Mouse (Mus musculus): ENCODE results near the gene Slc30a6.
A peak's percentile ranks its signal among the peaks of the same experiment; 100 is the strongest.

Gene Slc30a6

DNA sequence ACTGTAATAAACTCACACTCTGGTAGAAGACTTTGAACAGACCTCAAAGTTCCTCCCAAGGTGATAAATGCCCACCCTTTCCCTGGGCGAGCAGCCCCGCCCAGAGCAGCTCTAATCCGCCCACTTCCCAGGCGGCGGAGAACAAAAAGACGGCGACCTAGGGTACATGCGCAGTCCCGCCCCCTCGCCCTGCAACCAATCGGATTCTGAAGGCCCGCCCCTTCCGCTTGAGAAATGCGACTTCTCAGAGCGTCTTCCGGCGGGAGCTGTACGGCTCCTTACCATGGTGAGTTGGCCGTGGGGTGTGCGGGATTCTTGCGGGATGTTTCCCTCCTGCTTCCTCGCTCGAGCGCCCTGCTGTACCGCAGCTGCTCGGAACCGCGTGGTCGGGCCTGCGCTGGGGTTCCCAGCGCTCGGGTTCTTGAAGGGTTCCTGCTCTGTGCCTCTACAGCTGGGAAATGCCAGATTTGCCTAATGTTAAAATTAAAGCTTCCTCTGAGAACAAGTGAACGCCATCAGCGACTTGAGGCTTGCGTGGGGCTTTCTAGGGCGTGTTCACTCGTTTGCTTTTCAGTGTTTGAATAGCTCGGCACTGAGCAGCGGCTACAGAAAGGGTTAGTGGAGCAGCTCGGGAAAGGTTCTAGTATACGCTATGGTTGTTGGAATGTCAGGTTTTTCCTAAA, at the start of gene Slc30a6:
Slc30a6 (plus strand) TSS at position 226 of the 683 bp plus-strand sequence.
- DNase-seq (ENCODE audit: low spot score in 2 of 2) = peak; percentile 94 to 95

DNA sequence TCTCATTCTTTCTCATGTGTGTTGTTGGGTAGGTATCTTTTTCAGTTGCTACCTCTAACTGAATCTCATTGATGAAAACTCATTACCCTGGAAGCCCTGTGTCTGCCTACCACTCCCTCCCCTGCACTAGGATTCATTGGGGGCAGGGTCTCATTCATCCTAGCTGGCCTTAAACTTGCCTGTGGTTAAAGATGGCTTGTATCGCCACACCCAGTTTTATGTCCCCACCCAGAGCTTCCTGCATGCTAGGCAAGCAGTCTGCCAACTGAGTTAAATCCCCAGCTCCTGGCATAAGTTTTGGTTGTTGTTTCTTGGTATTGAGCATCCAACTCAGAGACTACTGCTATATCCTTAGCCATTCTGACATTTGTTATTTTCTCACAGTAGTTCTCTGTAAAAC, 31.8 kb upstream of the Slc30a6 start:
- DNase-seq (ENCODE audit: low spot score in 2 of 2) = no peak

DNA sequence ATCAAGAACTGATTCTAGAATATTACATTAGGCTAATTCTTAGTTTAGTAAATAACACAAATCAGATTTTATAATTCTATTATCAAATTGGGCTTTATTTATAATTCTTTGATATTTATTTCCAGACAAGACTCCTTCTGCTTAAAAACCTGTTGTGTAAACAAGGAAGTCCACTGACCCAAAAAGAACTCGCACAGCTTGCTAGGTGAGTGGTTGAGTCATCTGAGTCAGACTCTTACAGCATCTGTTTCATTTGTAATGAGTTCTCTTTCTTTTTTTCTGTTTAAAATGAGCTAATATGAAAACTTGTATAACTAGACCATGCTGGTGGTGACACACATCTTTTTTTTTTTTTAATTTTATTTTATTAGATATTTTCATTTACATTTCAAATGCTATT, 18.5 kb upstream of the Slc30a6 start:
- no peak for DNase-seq (ENCODE audit: low spot score in 2 of 2)

DNA sequence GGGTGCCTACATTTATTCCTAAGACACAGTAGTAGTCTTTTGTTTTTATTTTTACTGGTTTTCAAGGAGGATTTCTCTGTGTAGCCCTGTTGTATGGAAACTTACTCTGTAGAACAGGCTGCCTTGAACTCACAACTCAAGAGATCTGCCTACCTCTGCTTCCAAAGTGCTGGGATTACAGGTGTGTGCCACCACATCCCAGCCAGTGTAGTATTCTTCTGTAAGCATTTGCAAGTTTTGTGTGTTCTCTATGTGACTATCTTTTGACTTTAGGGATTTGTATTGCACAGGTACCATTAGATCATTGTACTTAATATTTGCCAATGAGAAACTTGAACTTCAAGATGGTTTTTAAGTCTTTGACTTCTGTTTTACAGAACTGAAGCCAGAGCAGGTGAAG, 8.8 kb upstream of the Slc30a6 start:
- no peak for DNase-seq (ENCODE audit: low spot score in 2 of 2)

DNA sequence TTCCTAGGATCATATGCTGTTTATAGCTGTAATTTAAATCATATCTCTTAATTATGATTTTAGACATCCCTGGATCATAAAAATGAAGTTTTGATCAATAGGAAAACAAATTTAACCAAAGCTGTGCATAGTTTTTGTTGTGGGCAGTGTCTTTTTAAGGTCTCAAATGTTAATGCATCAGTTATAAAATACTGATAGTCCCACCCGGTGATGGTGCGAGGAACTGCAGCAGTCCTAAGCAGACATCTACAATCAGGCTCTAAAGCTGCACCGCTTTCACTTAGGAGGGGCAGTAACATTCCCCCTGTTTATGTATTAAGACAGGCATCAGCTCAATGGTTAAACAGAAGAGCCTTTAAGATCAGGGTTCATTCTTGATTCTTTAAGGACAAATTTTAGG, 5.6 kb upstream of the Slc30a6 start:
- no peak for DNase-seq (ENCODE audit: low spot score in 2 of 2)

DNA sequence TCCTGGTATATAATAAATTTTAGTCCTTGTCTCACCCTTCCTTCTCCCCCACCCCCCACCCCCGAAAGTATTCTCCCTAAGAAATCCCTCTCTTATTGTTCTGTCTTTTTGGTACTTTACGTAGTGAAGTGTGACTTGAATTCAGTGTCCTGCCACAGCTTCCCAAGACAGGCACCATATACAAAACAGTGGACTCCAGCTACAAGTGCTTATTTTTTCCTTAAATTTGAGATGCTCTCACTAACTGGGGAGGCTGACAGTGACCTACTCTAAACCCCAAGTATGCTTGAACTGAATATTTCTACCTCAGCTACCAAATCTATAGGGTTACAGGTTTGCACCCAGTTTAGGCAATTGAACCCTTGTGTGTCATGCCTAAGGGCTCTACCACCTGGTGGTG, 1.0 kb upstream of the Slc30a6 start:
- DNase-seq (ENCODE audit: low spot score in 2 of 2) = no peak

DNA sequence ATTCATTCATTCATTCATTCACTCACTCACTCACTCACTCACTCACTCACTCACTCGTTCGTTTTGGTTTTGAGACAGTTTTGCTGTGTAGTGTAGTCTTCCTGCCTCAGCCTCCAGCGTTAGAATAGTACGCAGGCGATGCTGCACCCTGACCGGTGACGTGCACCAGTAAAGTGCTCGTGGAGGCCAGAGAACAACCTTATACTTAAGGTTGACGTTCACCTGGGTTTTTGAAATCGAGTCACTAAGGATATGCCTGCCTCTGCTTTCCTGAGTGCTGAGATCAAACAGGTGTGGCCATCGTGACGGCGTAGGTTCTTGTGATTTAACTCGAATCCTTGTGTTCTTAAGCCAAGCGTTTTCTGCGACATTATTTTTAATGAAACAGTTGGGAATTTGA, 553 bp upstream of the Slc30a6 start:
- DNase-seq (ENCODE audit: low spot score in 2 of 2) = peak in 1 of 2 experiments; percentile 6

DNA sequence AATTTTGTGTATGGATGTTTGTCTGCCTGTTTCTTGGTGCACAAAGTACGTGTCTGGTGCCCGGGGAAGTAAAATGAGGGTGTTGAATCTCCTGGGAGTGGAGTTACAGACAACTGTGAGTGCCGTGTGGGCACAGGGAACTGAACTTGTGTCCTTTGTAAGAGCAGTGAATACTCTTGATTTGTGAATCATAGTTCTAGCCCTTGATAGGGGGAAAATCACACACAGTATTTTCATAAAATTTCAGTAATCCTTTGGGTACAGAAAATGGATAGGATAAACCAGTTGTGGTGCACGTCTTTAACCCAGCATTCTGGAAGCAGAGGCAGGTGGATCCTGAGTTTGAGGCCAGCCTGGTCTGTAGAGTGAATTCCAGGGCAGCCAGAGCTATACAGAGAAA, 1.4 kb downstream of the Slc30a6 start:
- DNase-seq (ENCODE audit: low spot score in 2 of 2) = no peak

DNA sequence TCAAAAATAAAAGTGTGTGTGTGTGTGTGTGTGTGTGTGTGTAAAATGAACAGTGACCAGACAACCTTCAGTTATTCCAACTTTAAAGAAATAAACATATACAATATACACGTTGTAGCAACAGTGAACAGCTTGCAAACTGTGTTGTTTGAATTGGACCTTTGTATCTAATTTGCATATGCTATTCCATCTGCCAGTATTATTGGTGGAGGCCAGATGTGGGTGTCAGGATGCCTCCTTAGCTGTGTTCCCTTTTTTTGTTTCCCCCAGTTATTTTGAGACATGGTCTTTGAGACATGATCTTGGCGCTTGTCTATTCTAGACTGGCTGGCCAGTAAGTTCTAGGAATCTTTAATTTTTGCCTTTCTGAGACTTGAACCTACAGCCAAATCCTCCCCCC, 1.8 kb downstream of the Slc30a6 start:
- no peak for DNase-seq (ENCODE audit: low spot score in 2 of 2)

DNA sequence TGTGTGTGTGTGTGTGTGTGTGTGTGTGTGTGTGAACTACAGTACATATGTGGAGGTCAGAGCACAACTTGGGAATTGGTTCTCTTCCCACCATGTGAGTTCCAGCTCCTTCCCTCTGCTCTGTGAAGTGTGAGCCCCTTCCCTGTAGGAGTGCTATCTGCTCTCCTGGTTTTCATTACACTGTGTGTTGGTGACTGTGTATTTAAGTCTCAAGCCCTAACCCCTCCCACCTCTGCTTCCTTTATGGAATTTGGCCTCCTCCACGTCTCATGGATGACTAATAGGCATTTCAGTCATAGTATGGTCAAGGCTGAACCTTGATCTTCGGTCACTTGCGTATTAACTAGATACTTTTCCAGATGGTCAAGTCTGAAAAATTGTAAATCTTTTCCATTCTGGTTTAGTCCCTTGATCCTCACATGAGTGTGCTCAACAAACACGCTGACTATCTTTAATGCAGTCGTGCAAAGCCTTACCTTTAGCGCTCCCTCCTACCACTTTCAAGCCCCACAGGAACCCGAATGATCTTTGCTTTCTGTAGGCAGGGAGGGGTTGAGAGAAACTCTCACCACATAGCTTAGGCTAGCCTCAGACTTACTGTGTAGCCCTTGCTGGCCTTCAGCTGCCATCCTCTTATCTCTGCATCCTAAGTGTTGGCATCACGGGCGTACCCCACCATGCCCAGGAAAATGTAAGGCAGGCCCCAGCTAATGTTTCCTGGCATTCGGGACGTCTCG, 7.2 kb downstream of the Slc30a6 start:
- no peak for DNase-seq (ENCODE audit: low spot score in 2 of 2)

DNA sequence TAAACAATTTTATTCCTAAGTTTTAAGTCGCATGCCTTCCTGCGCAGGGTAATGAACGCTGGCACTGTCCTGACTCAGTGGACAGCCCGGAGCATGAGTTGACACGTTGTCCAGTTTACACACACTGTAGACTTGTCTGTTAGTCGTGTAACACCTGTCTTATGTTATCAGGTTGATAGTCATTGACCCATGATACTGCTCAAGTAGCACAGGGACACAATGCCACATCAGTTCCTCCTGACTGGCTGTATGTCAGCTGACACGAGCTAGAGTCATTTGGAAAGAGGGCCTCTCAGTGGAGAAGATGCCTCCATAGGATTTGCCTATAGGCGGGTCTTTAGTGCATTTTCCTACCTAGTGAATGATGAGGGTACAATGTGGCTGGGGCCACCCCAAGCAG, 11.1 kb downstream of the Slc30a6 start:
- DNase-seq (ENCODE audit: low spot score in 2 of 2) = no peak

DNA sequence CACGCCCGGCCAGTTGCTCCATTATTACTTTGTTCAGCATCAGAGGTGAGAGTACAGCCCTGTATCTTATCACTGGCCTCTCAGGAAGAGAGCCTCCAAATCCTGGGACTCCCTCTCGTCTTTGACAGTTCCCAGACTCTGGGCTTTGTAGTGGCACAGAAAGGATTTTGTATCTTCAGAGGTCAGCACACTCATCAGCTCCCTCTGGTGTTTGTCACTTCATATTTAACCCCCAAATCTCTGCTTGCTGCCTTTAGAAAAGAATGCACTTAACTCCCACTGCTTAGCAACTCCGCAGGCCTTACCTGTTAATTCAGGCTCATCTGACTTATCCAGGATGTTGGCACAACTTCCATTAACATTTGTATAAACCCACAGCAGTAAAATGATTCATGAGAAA, 14.3 kb downstream of the Slc30a6 start:
- no peak for DNase-seq (ENCODE audit: low spot score in 2 of 2)

DNA sequence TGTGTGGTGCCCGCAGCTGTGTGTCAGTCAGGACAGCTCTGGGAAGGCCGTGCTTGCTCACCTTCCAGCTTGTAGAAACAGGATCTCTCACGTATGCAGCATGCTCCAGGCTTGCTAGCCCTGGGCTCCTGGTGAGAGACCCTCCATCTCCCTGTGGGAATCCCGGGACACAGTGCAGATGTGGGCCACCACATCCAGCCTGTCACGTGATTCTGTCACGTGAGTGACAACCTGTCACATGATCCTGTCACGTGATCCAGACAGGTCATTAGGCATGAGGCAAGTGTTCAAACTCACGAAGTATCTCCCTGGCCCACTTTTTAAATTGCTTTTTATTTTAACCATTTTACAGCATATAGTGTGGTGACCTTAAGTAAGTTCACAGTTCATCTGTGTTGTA, 17.9 kb downstream of the Slc30a6 start:
- DNase-seq (ENCODE audit: low spot score in 2 of 2) = no peak

DNA sequence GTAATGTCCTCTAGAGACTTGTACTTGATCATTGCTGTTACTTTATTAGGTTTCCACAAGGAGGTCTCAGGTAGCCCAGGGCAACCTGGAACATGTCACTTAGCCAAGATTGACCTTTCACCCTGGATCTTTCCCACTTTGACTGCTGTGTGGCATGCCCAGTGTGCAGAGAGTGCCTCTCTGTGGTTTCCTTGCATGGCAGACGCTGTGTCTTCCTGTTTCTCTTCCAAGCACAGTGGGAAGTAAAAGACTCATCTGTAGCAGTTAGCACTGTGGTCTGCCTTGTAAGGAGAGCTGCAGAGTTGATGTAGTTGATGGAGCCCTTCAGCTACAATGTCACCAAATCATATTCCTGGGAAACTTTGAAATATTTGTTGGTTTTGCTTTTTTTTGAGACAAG, 19.3 kb downstream of the Slc30a6 start:
- no peak for DNase-seq (ENCODE audit: low spot score in 2 of 2)

DNA sequence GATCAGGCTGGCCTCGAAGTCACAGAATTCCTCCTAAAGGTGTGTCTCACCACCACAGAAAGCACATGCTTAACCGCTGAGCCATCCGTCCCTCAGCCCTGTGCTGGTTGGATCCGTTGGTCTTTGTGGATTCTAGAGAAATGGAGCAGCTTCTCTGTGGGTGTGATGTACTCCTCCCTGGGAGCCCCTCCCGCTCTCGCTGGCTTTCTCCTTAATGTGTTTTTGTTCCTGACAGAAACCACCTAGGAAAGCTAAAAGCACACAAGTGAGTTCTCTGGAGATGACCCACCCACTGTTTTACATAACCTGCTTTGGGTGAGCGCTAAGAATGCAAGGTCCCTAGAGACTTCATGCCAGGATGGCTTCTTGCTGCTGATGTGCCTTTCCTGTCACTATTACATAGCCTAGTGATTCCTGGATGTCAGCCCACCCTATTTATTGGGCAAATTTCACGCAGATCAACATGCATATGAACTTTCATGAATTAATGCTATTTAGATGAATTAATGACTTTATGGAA, 21.5 kb downstream of the Slc30a6 start:
- DNase-seq (ENCODE audit: low spot score in 2 of 2) = no peak

DNA sequence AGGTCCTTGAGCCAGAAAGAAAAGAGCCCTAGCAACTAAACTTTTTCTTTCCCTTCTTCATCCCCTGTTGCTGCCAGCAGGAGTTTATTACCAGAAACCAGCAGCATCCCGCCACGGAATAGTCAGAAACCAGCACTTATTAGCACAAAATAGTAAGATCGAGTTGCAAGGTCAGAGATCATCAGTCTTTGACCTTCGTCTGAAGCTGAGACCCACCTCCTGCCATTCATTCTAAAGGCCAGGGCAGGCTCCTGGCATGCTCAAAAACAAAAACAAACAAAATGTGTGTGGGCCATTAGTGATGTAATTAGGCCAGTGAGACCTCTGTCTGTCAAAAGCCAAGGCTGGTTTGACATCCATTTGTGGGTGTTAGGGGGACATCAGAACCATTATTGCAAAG, 22.8 kb downstream of the Slc30a6 start:
- no peak for DNase-seq (ENCODE audit: low spot score in 2 of 2)

DNA sequence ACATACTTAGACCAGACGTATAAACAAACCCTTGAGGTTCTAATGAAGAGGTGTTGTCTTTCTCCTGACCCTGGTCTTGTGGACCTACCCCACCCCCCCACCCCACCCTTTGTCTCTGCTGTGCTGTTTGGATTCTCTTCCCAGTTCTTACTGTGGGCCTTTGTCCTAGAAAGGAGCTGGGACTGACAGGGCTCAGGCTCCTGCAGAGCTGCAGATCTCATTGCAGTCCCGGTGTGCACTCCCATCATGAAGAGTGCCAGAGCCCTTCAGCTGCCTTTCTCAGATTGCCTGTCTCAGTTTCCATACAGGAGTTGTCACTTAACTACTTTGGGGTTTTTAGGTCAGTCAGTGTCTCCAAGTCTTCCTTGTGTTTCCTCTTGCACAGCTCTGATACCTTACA, 25.2 kb downstream of the Slc30a6 start:
- no peak for DNase-seq (ENCODE audit: low spot score in 2 of 2)

DNA sequence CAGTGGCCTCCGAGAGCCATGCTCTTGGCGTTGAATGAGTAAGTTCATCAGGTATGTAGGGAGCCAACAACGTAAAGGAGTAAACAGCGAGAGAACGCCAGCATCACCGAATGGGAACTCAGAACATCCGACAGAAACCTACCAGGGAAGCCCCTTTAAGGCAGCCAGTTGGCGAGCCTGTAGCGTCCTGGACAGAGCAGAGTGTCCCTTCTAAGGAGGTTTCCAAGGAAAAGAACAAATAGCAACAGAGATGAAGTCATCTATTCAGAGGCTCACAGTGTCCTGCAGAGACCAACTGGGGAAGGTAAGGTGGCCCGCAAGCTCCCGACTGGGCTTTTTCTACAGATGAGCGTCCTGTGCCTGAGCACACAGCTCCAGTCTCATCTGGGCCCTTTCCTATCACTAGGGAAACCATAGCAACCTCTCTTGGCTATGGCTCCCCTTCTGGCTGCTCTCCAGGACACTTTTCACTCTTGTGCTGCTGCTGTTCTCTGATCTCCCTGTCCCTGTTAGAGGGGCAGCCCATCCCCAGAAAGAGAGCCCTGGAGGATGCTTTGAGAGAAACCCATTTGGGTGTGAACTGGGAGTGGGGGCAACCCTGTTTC, 29.1 kb downstream of the Slc30a6 start:
- no peak for DNase-seq (ENCODE audit: low spot score in 2 of 2)

DNA sequence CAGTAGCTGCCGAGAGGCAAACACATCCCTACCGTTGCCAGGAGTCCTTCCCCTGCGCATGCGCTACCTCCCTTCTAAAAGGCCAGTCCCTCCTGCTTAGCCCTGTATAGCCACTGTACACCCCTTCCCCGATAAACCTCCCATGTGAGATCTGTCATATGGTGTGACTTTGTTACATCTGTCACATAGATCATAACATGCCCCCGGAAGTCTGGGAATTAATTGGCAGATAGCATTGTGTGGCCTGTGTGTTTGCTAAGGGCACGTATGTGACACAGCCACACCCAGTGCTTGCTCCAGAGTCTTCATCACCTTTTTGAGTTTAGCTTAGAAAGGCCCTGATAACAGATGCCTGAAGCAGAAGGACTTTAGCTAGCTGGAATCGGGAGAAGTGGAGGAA, 34.7 kb downstream of the Slc30a6 start:
- DNase-seq (ENCODE audit: low spot score in 2 of 2) = no peak

DNA sequence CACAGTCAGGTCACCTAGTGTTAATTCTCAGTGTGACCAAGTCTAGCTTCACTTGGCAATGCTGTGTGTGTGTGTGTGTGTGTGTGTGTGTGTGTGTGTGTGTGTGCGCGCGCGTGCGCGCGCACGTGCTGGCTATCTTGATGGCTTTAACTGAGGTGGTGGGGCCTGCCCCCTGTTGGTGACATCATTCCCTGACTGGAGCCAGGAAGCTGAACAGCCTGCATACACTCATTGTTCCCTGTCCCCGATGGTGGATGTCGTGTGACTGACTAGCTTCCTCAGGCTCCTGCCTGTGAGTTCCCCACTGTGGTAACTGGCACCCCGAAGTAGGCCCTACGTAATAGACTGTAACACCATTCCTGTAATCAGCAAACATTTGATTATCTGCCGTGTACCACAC, 36.1 kb downstream of the Slc30a6 start:
- DNase-seq (ENCODE audit: low spot score in 2 of 2) = no peak

DNA sequence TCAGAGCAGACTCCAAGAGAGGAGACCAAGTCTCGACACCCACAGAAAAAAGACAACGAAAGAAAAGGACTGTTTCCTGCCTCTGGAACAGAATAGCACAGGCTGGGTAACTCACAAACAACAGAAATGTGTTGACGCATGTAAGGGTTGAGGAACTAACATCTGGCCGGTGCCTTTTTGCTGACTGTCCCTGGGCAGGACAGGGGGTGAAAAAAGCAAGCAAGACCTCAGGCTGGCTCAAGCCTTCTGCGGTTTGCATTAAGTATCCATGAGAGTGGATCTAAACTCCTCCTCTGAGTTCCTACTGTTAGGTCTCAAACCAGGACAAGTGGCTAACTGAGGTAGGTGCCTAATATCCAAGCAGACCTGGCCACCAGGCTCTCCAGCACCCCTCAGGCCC, 37.2 kb downstream of the Slc30a6 start:
- no peak for DNase-seq (ENCODE audit: low spot score in 2 of 2)

DNA sequence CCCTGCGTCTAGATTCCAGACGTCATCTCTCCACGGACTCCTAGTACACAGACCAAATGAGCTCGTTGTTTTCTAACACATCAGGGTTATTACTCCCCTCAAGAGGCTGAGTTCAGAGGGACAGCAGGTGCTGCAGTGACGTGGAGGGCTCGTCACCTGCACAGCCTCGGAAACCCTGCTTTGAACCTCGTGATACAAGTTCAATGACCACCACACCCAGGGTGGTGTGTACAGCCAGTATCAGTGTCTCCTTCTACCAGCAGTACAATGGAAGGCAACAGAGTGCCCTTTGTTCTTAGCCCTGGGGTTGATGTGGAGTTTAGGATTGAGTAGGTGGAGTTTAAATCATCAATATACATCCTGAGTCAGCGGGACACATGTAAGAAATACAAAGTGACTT, 42.4 kb downstream of the Slc30a6 start:
- DNase-seq (ENCODE audit: low spot score in 2 of 2) = no peak

DNA sequence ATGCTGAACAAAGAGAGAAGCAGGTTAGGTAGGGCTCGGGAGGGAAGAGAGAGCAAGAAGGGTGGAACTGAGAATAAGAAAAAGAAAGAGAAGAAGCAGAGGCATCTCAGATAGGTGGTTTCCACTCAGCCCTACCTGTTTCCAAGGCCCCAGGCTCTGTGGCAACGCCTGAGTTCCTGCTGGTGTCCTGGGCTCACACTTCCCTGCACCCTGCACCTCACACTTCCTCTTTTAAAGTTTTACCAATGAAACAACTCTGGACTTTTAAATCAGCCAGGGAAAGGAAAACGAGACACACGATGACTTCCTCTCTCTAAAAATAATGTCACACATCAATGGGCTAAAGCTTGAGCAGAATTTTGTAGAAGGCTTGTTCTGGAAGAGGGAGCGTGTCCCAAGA, 45.1 kb downstream of the Slc30a6 start:
- DNase-seq (ENCODE audit: low spot score in 2 of 2) = no peak
